Mouse (Mus musculus): ENCODE results near the gene Mrpl37. TPM values are rescaled to one million over a fixed set of nuclear protein-coding genes. Genes with fewer than 3 reads are reported as not detected.
A peak's percentile ranks its signal among the peaks of the same experiment; 100 is the strongest.

The Mrpl37 gene
- polyA plus RNA-seq, 1 experiment, result 59.2 TPM

- H3K27me3 ChIP-seq (ENCODE audit: control insufficient read depth, insufficient read depth, low read length, poor library complexity, severe bottlenecking), result no peaks in the 10 kb centered on the region
- no peaks in the 10 kb centered on the region for H3K4me1 ChIP-seq (ENCODE audit: control insufficient read depth, insufficient read depth, low read length)
- no peak overlapping the region for H3K27ac ChIP-seq (ENCODE audit: insufficient read depth, low read length)
- no peak overlapping the region for H3K4me3 ChIP-seq (ENCODE audit: low read depth, low read length)
- H3K36me3 ChIP-seq (ENCODE audit: control insufficient read depth, insufficient read depth, low read length, poor library complexity, severe bottlenecking), result no peaks in the 10 kb centered on the region
- no peaks in the 10 kb centered on the region for H3K9me3 ChIP-seq (replicated peaks; ENCODE audit: control insufficient read depth, insufficient read depth, low read length, poor library complexity, severe bottlenecking)
- TF ChIP-seq POLR2A (IDR thresholded peaks at IDR 0.05; ENCODE audit: insufficient read depth, low read length) (no peak), EP300 (IDR thresholded peaks at IDR 0.05; ENCODE audit: insufficient read depth, low read depth, low read length) (no peak), CTCF (IDR thresholded peaks at IDR 0.05; ENCODE audit: low read depth, low read length) (no peak)
- H3K9ac ChIP-seq (ENCODE audit: low read depth, poor library complexity, severe bottlenecking), result no peak overlapping the region
Observed at GRCm38 (mm10) chr4:107098791-107099525, 32.3 kb upstream of the Mrpl37 start.

- Histone ChIP-seq H3K27ac (ENCODE audit: insufficient read depth, low read length) (no peak overlapping the region), H3K36me3 (ENCODE audit: control insufficient read depth, insufficient read depth, low read length, poor library complexity, severe bottlenecking) (no peaks in the 10 kb centered on the region), H3K27me3 (ENCODE audit: control insufficient read depth, insufficient read depth, low read length, poor library complexity, severe bottlenecking) (no peaks in the 10 kb centered on the region), H3K9me3 (replicated peaks; ENCODE audit: control insufficient read depth, insufficient read depth, low read length, poor library complexity, severe bottlenecking) (no peaks in the 10 kb centered on the region), H3K4me3 (ENCODE audit: low read depth, low read length) (no peak overlapping the region), H3K9ac (ENCODE audit: low read depth, poor library complexity, severe bottlenecking) (no peak overlapping the region), H3K4me1 (ENCODE audit: control insufficient read depth, insufficient read depth, low read length) (no peaks in the 10 kb centered on the region)
- TF ChIP-seq POLR2A (IDR thresholded peaks at IDR 0.05; ENCODE audit: insufficient read depth, low read length), result no peak
- no peak for TF ChIP-seq CTCF (IDR thresholded peaks at IDR 0.05; ENCODE audit: low read depth, low read length)
- TF ChIP-seq EP300 (IDR thresholded peaks at IDR 0.05; ENCODE audit: insufficient read depth, low read depth, low read length), result no peak
Observed at GRCm38 (mm10) chr4:107098375-107098774, 31.7 kb upstream of the Mrpl37 start.

- H3K9me3 ChIP-seq (replicated peaks; ENCODE audit: control insufficient read depth, insufficient read depth, low read length, poor library complexity, severe bottlenecking), result no peaks in the 10 kb centered on the region
- TF ChIP-seq CTCF (IDR thresholded peaks at IDR 0.05; ENCODE audit: low read depth, low read length), result no peak
- no peak for TF ChIP-seq EP300 (IDR thresholded peaks at IDR 0.05; ENCODE audit: insufficient read depth, low read depth, low read length)
- TF ChIP-seq POLR2A (IDR thresholded peaks at IDR 0.05; ENCODE audit: insufficient read depth, low read length), result no peak
- H3K4me3 ChIP-seq (ENCODE audit: low read depth, low read length), result peak overlapping the region; percentile 2
- H3K27ac ChIP-seq (ENCODE audit: insufficient read depth, low read length), result no peak overlapping the region
- H3K27me3 ChIP-seq (ENCODE audit: control insufficient read depth, insufficient read depth, low read length, poor library complexity, severe bottlenecking), result no peaks in the 10 kb centered on the region
- H3K4me1 ChIP-seq (ENCODE audit: control insufficient read depth, insufficient read depth, low read length), result no peaks in the 10 kb centered on the region
- H3K9ac ChIP-seq (ENCODE audit: low read depth, poor library complexity, severe bottlenecking), result no peak overlapping the region
- H3K36me3 ChIP-seq (ENCODE audit: control insufficient read depth, insufficient read depth, low read length, poor library complexity, severe bottlenecking), result no peaks in the 10 kb centered on the region
Observed at GRCm38 (mm10) chr4:107097871-107098270, 31.2 kb upstream of the Mrpl37 start.

- no peak within 1 kb of the TSS for H3K27ac ChIP-seq (ENCODE audit: insufficient read depth, low read length)
- no peak within 1 kb of the TSS for H3K9ac ChIP-seq (ENCODE audit: low read depth, poor library complexity, severe bottlenecking)
- no peaks in the 10 kb centered on the region for H3K36me3 ChIP-seq (ENCODE audit: control insufficient read depth, insufficient read depth, low read length, poor library complexity, severe bottlenecking)
- peak within 1 kb of the TSS; percentile 2; the same call in 1 of the 2 replicates for H3K4me3 ChIP-seq (ENCODE audit: low read depth, low read length)
- no peaks in the 10 kb centered on the region for H3K9me3 ChIP-seq (replicated peaks; ENCODE audit: control insufficient read depth, insufficient read depth, low read length, poor library complexity, severe bottlenecking)
- no peaks in the 10 kb centered on the region for H3K27me3 ChIP-seq (ENCODE audit: control insufficient read depth, insufficient read depth, low read length, poor library complexity, severe bottlenecking)
- no peaks in the 10 kb centered on the region for H3K4me1 ChIP-seq (ENCODE audit: control insufficient read depth, insufficient read depth, low read length)
- TF ChIP-seq CTCF (IDR thresholded peaks at IDR 0.05; ENCODE audit: low read depth, low read length) (no peak), EP300 (IDR thresholded peaks at IDR 0.05; ENCODE audit: insufficient read depth, low read depth, low read length) (no peak)
Observed at GRCm38 (mm10) chr4:107096841-107097373, 30.2 kb upstream of the Mrpl37 start, which contains the start of gene Cdcp2. Gene Cdcp2, plus strand, starts transcription at chr4:107096891.

GRCm38 (mm10) chr4:107096043-107096442 lies 29.4 kb upstream of the Mrpl37 start:
- Histone ChIP-seq H3K9me3 (replicated peaks; ENCODE audit: control insufficient read depth, insufficient read depth, low read length, poor library complexity, severe bottlenecking) (no peaks in the 10 kb centered on the region), H3K36me3 (ENCODE audit: control insufficient read depth, insufficient read depth, low read length, poor library complexity, severe bottlenecking) (no peaks in the 10 kb centered on the region), H3K4me1 (ENCODE audit: control insufficient read depth, insufficient read depth, low read length) (no peaks in the 10 kb centered on the region), H3K9ac (ENCODE audit: low read depth, poor library complexity, severe bottlenecking) (no peak overlapping the region), H3K27ac (ENCODE audit: insufficient read depth, low read length) (no peak overlapping the region), H3K27me3 (ENCODE audit: control insufficient read depth, insufficient read depth, low read length, poor library complexity, severe bottlenecking) (no peaks in the 10 kb centered on the region), H3K4me3 (ENCODE audit: low read depth, low read length) (no peak overlapping the region)
- TF ChIP-seq CTCF (IDR thresholded peaks at IDR 0.05; ENCODE audit: low read depth, low read length), result no peak
- TF ChIP-seq EP300 (IDR thresholded peaks at IDR 0.05; ENCODE audit: insufficient read depth, low read depth, low read length), result no peak
- no peak for TF ChIP-seq POLR2A (IDR thresholded peaks at IDR 0.05; ENCODE audit: insufficient read depth, low read length)

GRCm38 (mm10) chr4:107094484-107095187 lies 28.0 kb upstream of the Mrpl37 start:
- no peak overlapping the region for H3K4me3 ChIP-seq (ENCODE audit: low read depth, low read length)
- H3K36me3 ChIP-seq (ENCODE audit: control insufficient read depth, insufficient read depth, low read length, poor library complexity, severe bottlenecking), result no peaks in the 10 kb centered on the region
- no peak for TF ChIP-seq POLR2A (IDR thresholded peaks at IDR 0.05; ENCODE audit: insufficient read depth, low read length)
- TF ChIP-seq EP300 (IDR thresholded peaks at IDR 0.05; ENCODE audit: insufficient read depth, low read depth, low read length), result no peak
- no peak for TF ChIP-seq CTCF (IDR thresholded peaks at IDR 0.05; ENCODE audit: low read depth, low read length)
- H3K27me3 ChIP-seq (ENCODE audit: control insufficient read depth, insufficient read depth, low read length, poor library complexity, severe bottlenecking), result no peaks in the 10 kb centered on the region
- no peak overlapping the region for H3K27ac ChIP-seq (ENCODE audit: insufficient read depth, low read length)
- no peaks in the 10 kb centered on the region for H3K4me1 ChIP-seq (ENCODE audit: control insufficient read depth, insufficient read depth, low read length)
- H3K9ac ChIP-seq (ENCODE audit: low read depth, poor library complexity, severe bottlenecking), result no peak overlapping the region
- H3K9me3 ChIP-seq (replicated peaks; ENCODE audit: control insufficient read depth, insufficient read depth, low read length, poor library complexity, severe bottlenecking), result no peaks in the 10 kb centered on the region

All from ES-Bruce4 (cell line).